Mouse (Mus musculus): ENCODE data around the gene Gm10428.

DNA sequence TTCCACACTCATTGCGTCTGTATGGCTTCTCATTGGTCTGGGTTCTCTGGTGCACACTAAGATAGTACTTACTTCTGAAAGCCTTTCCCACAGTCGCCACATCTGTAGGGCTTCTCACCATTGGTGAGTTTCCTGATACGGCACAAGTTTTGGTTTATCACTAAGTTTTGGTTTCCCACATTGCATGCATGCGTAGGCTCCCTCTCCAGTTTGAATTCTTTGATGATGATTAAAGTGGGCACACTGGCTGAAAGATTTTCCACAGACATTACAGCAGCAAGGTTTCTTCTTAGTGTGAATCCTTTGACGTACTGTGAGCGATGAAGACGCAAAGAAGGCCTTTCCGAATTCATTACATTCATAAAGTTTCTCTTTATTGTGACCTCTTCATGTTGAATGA lies at the start of gene Gm10428:
- TF ChIP-seq CTCF (IDR thresholded peaks at IDR 0.05; ENCODE audit: low read depth), result no peak
- TF ChIP-seq EP300 (optimal IDR thresholded peaks at IDR 0.05), result no peak

All from stomach, postnatal 0 days (tissue).